Mouse (Mus musculus): ENCODE data around the gene Zdhhc21. TPM values are rescaled to one million over a fixed set of nuclear protein-coding genes. Genes with fewer than 3 reads are reported as not detected.
A peak's percentile ranks its signal among the peaks of the same experiment; 100 is the strongest.

Zdhhc21 gene
- polyA plus RNA-seq, 1 experiment from 2014 or later, result 13.8 TPM

- Histone ChIP-seq H3K36me3 (no peaks in the 10 kb centered on the region), H3K4me3 (no peak overlapping the region), H3K4me2 (replicated peaks) (no peak overlapping the region), H3K27me3 (no peaks in the 10 kb centered on the region), H3K9ac (no peak overlapping the region), H3K9me3 (no peaks in the 10 kb centered on the region), H3K4me1 (peaks cover 31% of the 10 kb centered on the region), H3K27ac (0 out of 2 replicates have a peak overlapping the region, but pooled peaks have one; percentile 15)
- 53% methylated on average over 2 of the region's 2 CpGs for WGBS
- ATAC-seq (ENCODE audit: low FRiP score, low read depth), result peak; percentile 54; the same call in 1 of the 2 replicates
These were observed 20.5 kb upstream of the Zdhhc21 start for GRCm38 (mm10) chr4:82880243-82880642.

GRCm38 (mm10) chr4:82879152-82879551, 19.4 kb upstream of the Zdhhc21 start:
- H3K4me1 ChIP-seq, result peaks cover 24% of the 10 kb centered on the region
- H3K4me2 ChIP-seq (replicated peaks), result no peak overlapping the region
- H3K9ac ChIP-seq, result no peak overlapping the region
- 82% methylated on average over 6 of the region's 6 CpGs for whole genome bisulfite sequencing
- no peaks in the 10 kb centered on the region for H3K27me3 ChIP-seq
- no peaks in the 10 kb centered on the region for H3K36me3 ChIP-seq
- H3K9me3 ChIP-seq, result no peaks in the 10 kb centered on the region
- no peak for ATAC-seq (ENCODE audit: low FRiP score, low read depth)
- H3K4me3 ChIP-seq, result no peak overlapping the region
- H3K27ac ChIP-seq, result no peak overlapping the region

DNA sequence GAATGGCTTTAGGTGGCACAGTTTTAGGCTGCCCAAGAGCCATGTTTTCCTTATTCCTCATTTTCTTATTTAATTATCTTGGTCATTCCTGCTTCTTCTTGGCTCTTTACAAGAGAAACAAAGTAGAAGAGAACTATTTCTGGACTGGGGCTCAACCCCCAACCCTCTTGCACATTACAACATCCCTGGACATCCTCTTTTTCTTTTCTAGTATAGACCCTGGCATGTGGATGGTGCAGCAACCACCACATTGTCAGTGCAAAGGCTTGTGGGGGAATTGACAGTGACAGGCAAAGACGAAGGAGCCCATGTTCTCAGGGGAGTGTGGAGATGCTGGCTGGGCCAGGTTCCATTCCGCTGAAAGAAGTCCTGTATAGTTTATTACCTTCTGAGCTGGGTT, 16.9 kb upstream of the Zdhhc21 start:
- Histone ChIP-seq H3K4me2 (replicated peaks) (no peak overlapping the region), H3K27me3 (no peaks in the 10 kb centered on the region), H3K4me1 (peaks cover 35% of the 10 kb centered on the region), H3K36me3 (no peaks in the 10 kb centered on the region), H3K9me3 (no peaks in the 10 kb centered on the region), H3K27ac (no peak overlapping the region), H3K9ac (no peak overlapping the region), H3K4me3 (no peak overlapping the region)
- 70% methylated on average over 2 of the region's 2 CpGs for WGBS
- ATAC-seq (ENCODE audit: low FRiP score, low read depth), result no peak

GRCm38 (mm10) chr4:82875532-82875931, 15.8 kb upstream of the Zdhhc21 start:
- Histone ChIP-seq H3K4me2 (replicated peaks) (no peak overlapping the region), H3K9ac (no peak overlapping the region), H3K4me1 (peaks cover 30% of the 10 kb centered on the region), H3K9me3 (no peaks in the 10 kb centered on the region), H3K27ac (no peak overlapping the region), H3K4me3 (no peak overlapping the region), H3K36me3 (no peaks in the 10 kb centered on the region), H3K27me3 (no peaks in the 10 kb centered on the region)
- no peak for ATAC-seq (ENCODE audit: low FRiP score, low read depth)
- WGBS, result 60% methylated on average over 4 of the region's 4 CpGs

DNA sequence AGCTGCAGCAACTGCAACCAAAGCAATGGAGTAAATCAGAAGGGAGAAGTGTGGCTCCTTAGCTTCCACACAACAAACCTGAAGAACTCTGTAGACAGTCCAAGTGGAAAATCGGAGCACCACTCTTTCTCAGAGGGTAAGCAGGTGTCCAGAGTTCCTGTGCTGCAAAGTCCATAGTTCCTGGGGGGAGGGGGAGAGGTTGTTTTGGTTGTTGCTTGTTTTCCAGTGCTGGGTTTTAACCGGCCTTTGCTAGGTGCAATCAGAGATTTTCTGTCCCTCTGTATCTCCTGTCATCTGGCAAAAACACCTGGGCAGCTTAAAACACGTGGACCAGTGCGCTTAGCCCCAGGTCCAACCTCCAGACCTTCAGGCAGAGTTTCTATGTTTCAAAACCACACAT, 15.0 kb upstream of the Zdhhc21 start:
- no peak overlapping the region for H3K9ac ChIP-seq
- H3K27ac ChIP-seq, result no peak overlapping the region
- ATAC-seq (ENCODE audit: low FRiP score, low read depth), result no peak
- no peaks in the 10 kb centered on the region for H3K27me3 ChIP-seq
- H3K4me3 ChIP-seq, result no peak overlapping the region
- no peaks in the 10 kb centered on the region for H3K36me3 ChIP-seq
- no peaks in the 10 kb centered on the region for H3K9me3 ChIP-seq
- peaks cover 23% of the 10 kb centered on the region for H3K4me1 ChIP-seq
- no peak overlapping the region for H3K4me2 ChIP-seq (replicated peaks)
- 51% methylated on average over 4 of the region's 4 CpGs for WGBS

DNA sequence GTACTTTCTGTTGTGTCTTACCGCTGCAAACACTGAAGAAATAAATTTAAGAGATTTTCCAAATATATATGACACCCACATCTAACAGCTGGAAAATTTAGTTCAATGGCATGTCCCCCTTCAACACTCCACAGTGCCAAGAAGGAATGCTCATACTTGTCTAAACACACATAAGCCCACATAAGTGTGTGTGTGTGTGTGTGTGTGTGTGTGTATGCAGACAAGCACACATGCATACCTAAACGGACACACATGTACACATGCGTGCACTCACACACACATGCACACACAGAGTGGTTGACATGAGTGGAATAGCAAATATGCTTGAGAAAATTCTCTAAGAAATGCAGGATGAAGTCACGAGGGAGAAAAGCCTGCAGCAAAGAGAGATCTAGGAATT, 12.8 kb upstream of the Zdhhc21 start:
- no peaks in the 10 kb centered on the region for H3K27me3 ChIP-seq
- H3K9ac ChIP-seq, result no peak overlapping the region
- peak overlapping the region; percentile 28; the same call in 1 of the 2 replicates for H3K27ac ChIP-seq
- no peaks in the 10 kb centered on the region for H3K9me3 ChIP-seq
- H3K36me3 ChIP-seq, result no peaks in the 10 kb centered on the region
- ATAC-seq (ENCODE audit: low FRiP score, low read depth), result no peak
- no peak overlapping the region for H3K4me2 ChIP-seq (replicated peaks)
- 69% methylated on average over 4 of the region's 4 CpGs for WGBS
- peaks cover 20% of the 10 kb centered on the region for H3K4me1 ChIP-seq
- no peak overlapping the region for H3K4me3 ChIP-seq

- Histone ChIP-seq H3K27ac (no peak overlapping the region), H3K4me3 (no peak overlapping the region), H3K4me2 (replicated peaks) (no peak overlapping the region), H3K9me3 (no peaks in the 10 kb centered on the region), H3K27me3 (no peaks in the 10 kb centered on the region), H3K36me3 (no peaks in the 10 kb centered on the region), H3K4me1 (peaks cover 20% of the 10 kb centered on the region), H3K9ac (no peak overlapping the region)
- 47% methylated on average over 6 of the region's 6 CpGs for WGBS
- ATAC-seq (ENCODE audit: low FRiP score, low read depth), result no peak
These were observed 12.4 kb upstream of the Zdhhc21 start for GRCm38 (mm10) chr4:82872121-82872520.

- ATAC-seq (ENCODE audit: low FRiP score, low read depth), result no peak
- Histone ChIP-seq H3K36me3 (no peaks in the 10 kb centered on the region), H3K27ac (no peak overlapping the region), H3K27me3 (no peaks in the 10 kb centered on the region), H3K4me3 (no peak overlapping the region), H3K4me2 (replicated peaks) (no peak overlapping the region), H3K9ac (no peak overlapping the region), H3K4me1 (peaks cover 20% of the 10 kb centered on the region), H3K9me3 (no peaks in the 10 kb centered on the region)
- 74% methylated on average over 6 of the region's 6 CpGs for WGBS
These were observed 11.2 kb upstream of the Zdhhc21 start for GRCm38 (mm10) chr4:82870931-82871330.

- Histone ChIP-seq H3K27me3 (no peaks in the 10 kb centered on the region), H3K4me3 (no peak overlapping the region), H3K36me3 (no peaks in the 10 kb centered on the region), H3K27ac (no peak overlapping the region), H3K4me2 (replicated peaks) (no peak overlapping the region), H3K4me1 (peaks cover 10% of the 10 kb centered on the region), H3K9ac (no peak overlapping the region), H3K9me3 (no peaks in the 10 kb centered on the region)
- ATAC-seq (ENCODE audit: low FRiP score, low read depth), result no peak
- 82% methylated on average over 5 of the region's 5 CpGs for WGBS
These were observed 8.1 kb upstream of the Zdhhc21 start for GRCm38 (mm10) chr4:82867731-82868445.

DNA sequence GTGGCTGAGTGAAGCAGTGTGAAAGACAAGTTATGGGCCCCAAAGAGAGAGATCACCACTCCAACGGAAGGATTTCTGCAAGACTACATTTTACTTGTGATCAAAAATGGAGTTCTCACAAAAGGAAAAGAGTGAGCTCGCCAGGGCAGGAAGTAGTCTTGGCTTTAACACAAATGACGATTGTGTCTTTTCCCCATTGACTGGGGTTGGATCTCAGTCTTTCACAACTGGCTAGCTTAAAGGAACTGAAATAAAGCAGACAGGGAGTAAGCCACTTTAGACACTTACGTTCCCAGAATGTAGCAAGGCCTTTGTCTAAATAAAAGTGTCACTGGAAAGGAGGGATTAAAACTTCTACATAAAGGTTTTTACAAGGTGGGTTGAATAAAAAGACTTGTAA, 7.4 kb upstream of the Zdhhc21 start:
- H3K4me2 ChIP-seq (replicated peaks), result no peak overlapping the region
- ATAC-seq (ENCODE audit: low FRiP score, low read depth), result no peak
- H3K9ac ChIP-seq, result no peak overlapping the region
- peaks cover 2% of the 10 kb centered on the region for H3K4me1 ChIP-seq
- no peak overlapping the region for H3K4me3 ChIP-seq
- H3K36me3 ChIP-seq, result no peaks in the 10 kb centered on the region
- WGBS, result 57% methylated on average over 4 of the region's 4 CpGs
- H3K27ac ChIP-seq, result 0 out of 2 replicates have a peak overlapping the region, but pooled peaks have one; percentile 16
- H3K9me3 ChIP-seq, result no peaks in the 10 kb centered on the region
- H3K27me3 ChIP-seq, result no peaks in the 10 kb centered on the region

DNA sequence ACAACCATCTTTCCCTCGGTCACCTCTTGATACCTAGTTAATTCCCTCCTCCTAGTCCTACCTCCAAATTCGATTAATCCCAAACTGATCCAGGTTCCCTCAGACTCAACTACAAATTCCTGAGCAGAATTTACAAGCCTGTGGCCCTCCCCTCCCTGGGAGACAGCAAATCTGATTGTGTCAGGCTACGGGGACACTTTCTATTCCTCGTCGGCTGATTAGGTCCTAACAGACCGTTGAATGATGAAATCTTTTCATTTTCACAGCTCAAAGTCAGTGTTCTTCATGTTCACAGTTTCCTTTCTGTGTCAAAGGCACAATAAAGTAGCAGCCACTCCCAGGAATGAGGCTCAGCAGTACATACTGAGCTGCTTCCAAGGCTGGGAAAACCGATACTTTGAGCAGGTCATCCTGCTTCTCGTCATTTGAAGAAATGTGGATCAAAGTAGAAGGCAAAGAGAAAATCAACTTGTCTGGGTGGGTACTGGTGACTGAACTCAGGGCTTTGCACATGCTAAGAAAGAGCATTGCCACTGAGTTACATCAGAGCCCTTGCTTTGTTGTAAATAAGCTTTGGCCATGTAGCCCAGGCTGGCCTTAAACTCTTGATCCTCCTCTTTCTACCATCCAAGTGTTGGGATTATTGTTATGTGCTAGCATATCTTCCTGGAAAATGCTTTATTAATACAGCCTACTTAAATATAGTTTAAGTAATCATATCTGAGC, 5.4 kb upstream of the Zdhhc21 start:
- H3K27me3 ChIP-seq, result no peaks in the 10 kb centered on the region
- H3K36me3 ChIP-seq, result no peaks in the 10 kb centered on the region
- H3K4me2 ChIP-seq (replicated peaks), result no peak overlapping the region
- H3K9me3 ChIP-seq, result no peaks in the 10 kb centered on the region
- WGBS, result 79% methylated on average over 8 of the region's 8 CpGs
- no peak overlapping the region for H3K9ac ChIP-seq
- no peak overlapping the region for H3K4me3 ChIP-seq
- H3K4me1 ChIP-seq, result no peaks in the 10 kb centered on the region
- ATAC-seq (ENCODE audit: low FRiP score, low read depth), result no peak
- H3K27ac ChIP-seq, result no peak overlapping the region

DNA sequence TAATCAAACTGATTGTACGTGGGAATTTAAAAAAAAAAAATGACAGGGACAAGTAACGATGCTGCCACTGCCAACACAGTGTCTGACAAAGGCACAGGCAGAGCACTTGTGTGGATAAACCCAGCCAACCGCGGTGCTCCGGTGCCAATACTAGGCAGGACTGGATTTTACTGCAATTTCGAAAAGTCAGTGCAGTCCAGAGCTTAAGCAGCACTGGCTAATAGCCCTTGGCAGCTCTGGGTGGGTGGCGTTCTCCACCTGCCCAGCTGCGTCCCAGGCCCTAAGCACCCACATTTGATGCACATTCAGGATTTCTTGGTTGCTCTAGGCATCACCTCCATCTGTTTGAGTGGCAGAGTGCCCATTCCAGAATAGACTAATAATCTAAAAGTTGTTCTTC, 3.6 kb upstream of the Zdhhc21 start:
- Histone ChIP-seq H3K9ac (no peak overlapping the region), H3K4me1 (peaks cover 10% of the 10 kb centered on the region), H3K4me3 (no peak overlapping the region), H3K36me3 (no peaks in the 10 kb centered on the region), H3K9me3 (no peaks in the 10 kb centered on the region), H3K4me2 (replicated peaks) (no peak overlapping the region), H3K27me3 (no peaks in the 10 kb centered on the region), H3K27ac (no peak overlapping the region)
- 86% methylated on average over 8 of the region's 8 CpGs for WGBS
- no peak for ATAC-seq (ENCODE audit: low FRiP score, low read depth)

Data from limb, embryonic 13.5 days (tissue).